Mouse (Mus musculus) small intestine, adult 2 months (tissue): ENCODE measurements around the gene Hyal4. TPM values are rescaled to one million over a fixed set of nuclear protein-coding genes. Genes with fewer than 3 reads are reported as not detected.

ENCODE experiments used
- H3K27ac ChIP-seq: fragments of 200-500 bp; 2 replicates; pipeline ENCODE4 v1.5.1; 2012; ENCODE audit warnings: low read depth, low read length, control low read depth, inconsistent platforms; ENCODE audit not compliant: insufficient read depth
- H3K27me3 ChIP-seq: fragments of 200-500 bp; 2 replicates; pipeline ENCODE4 v1.6.1; 2012; ENCODE audit warnings: mild to moderate bottlenecking, moderate library complexity, low read length, inconsistent platforms; ENCODE audit not compliant: control insufficient read depth, insufficient read depth
- H3K36me3 ChIP-seq: fragments of 200-500 bp; 2 replicates; pipeline ENCODE4 v1.6.1; 2012; ENCODE audit warnings: mild to moderate bottlenecking, low read length, control low read depth, inconsistent platforms; ENCODE audit not compliant: control insufficient read depth, insufficient read depth
- H3K4me1 ChIP-seq: fragments of 200-500 bp; 2 replicates; pipeline ENCODE4 v1.6.1; 2012; ENCODE audit warnings: low read length, inconsistent platforms, mixed read lengths; ENCODE audit not compliant: control insufficient read depth, insufficient read depth, insufficient read length
- H3K4me3 ChIP-seq: fragments of 200-500 bp; 2 replicates; pipeline ENCODE4 v1.5.1; 2012; ENCODE audit warnings: low read depth, mild to moderate bottlenecking, control low read depth, inconsistent platforms, low read length, moderate library complexity
- CTCF ChIP-seq: fragments of 200-500 bp; IDR thresholded peaks from 2 replicates; pipeline ENCODE4 v1.5.1; 2012; ENCODE audit warnings: low read depth, mild to moderate bottlenecking, control low read depth, inconsistent platforms, low read length, moderate library complexity, mixed read lengths; ENCODE audit not compliant: insufficient replicate concordance, insufficient read length; ENCODE audit errors: extremely low read depth
- POLR2A ChIP-seq: fragments of 200-500 bp; IDR thresholded peaks from 2 replicates; pipeline ENCODE4 v1.6.1; 2012; ENCODE audit warnings: low read depth, mild to moderate bottlenecking, control low read depth, inconsistent platforms, low read length, moderate library complexity
- WGBS: fragments of 180-500 bp; shearing (Covaris S2); methylation state at CpG from one replicate; pipeline ENCODE4 v1.1.7; 2018; 5-methylcytosine and 5-hydroxymethylcytosine counted together
- polyA plus RNA-seq: library from polyadenylated mRNA; depleted of rRNA; stranded (reverse); fragments of >200 nt; gene quantifications from 2 replicates; pipeline ENCODE4 v1.2.3, GENCODE M21; 2012; rRNA removed

The Hyal4 gene
- polyA plus RNA-seq, result not detected in 2 replicates

DNA sequence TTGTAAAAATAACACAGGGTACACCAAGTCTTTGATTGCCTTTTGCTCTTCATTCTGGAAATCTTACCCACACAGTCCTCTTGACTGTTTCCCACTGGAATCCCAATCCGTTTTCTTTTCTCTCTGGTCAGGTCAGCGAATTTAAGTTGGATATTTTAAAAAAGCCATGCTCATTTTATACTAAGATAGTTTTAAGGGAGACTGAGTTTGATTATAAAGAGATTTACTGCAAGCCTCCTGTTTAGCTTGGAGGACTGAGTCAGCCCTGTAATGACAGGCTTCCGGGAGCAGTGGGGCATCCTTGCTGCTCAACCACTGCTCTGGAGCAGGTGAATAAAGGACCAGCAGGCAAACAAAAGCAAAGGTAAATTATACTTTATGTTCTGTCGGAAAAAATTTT lies at the start of gene Hyal4:
TSS of gene Hyal4 (plus strand) at position 301 of the 400 bp plus-strand sequence.
- Histone ChIP-seq H3K27me3 (no peaks in the 10 kb centered on the region), H3K27ac (no peak within 1 kb of the TSS), H3K4me3 (no peak within 1 kb of the TSS), H3K4me1 (no peaks in the 10 kb centered on the region), H3K36me3 (no peaks in the 10 kb centered on the region)
- 73% methylated on average over 4 of the region's 4 CpGs for WGBS
- no peak for TF ChIP-seq POLR2A
- no peak for TF ChIP-seq CTCF

DNA sequence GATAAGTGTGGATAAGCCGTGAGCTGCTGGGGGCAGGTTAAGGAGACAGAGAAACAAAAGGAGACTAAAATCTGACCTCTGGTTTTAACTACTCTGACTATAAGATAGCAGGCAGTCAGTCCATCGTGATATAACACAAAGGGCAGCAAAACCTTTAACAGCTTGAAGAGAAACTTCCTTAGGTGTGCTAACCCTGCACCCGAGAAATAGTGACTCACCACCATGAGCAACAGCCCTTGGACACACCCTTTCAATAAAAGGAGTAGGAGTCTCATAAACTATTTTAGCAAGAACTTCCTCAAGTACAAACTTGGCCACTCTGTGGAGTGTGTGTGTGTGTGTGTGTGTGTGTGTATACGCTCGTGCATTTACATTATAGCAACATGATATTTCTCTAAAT lies 41.0 kb upstream of the Hyal4 start:
- H3K27me3 ChIP-seq, result no peaks in the 10 kb centered on the region
- no peak overlapping the region for H3K4me3 ChIP-seq
- WGBS, result 30% methylated on average over 5 of the region's 5 CpGs
- H3K27ac ChIP-seq, result peak overlapping the region; percentile 81
- TF ChIP-seq POLR2A (no peak), CTCF (no peak)
- H3K36me3 ChIP-seq, result no peaks in the 10 kb centered on the region
- peaks cover 18% of the 10 kb centered on the region; the same call in 1 of the 2 replicates for H3K4me1 ChIP-seq

DNA sequence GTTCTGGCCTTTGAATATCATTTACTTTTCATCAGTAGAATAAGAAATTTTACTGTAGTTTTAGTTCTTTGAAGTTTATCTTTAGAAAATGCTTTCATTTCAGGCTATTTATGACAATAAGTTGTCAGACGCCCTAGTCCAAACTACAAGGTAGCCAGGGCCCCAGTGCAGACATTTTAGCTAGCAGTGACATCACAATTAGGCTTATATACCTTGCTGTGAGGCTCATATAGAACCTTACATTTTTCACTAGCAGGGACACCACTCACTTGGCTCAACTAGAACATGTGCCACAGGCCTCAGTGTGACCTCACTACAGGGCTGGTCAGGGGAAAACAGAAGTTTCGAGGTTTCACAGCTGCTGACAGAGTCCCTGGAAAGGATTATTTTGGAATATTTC lies 40.6 kb upstream of the Hyal4 start:
- Histone ChIP-seq H3K4me1 (peaks cover 18% of the 10 kb centered on the region; the same call in 1 of the 2 replicates), H3K27me3 (no peaks in the 10 kb centered on the region), H3K4me3 (no peak overlapping the region), H3K27ac (peak overlapping the region; percentile 91), H3K36me3 (no peaks in the 10 kb centered on the region)
- TF ChIP-seq CTCF, result no peak
- TF ChIP-seq POLR2A, result no peak
- 25% methylated on average over 2 of the region's 2 CpGs for WGBS

DNA sequence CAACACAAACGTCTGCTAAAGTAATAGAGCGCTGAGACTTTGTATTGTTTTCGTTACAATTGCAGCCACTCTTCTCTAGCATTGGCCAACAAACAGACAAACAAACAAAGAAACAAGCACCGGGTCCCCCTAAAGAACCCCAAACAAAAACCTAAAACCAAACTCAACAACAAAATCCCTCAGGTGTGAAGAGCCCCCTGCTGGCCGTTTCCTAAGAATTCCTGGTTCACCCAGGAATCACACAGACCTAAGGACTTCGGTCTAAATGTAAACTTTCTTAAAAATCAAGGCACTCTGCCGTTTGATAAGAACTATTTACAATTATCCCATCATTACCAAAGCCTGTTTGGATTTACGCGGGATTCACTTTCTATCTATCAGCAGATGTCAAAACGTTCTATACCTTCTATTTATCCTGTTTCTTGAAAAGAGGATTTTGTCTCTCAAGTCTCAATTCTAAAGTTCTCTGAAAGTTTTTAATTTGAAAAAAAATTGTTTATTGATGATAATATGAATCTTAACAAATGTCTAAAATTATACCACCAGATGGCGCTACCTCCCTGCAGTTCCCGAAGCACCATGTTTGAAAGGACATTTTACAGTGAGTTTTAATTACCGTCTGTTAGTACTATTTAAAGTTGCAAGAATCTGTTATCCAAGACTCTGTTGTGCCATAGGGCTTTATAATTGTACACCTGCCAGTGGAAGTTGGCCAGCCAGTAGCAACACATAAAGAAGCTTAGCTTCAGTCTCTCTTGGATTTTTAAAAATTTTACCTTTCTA lies 26.6 kb upstream of the Hyal4 start:
- Histone ChIP-seq H3K27me3 (no peaks in the 10 kb centered on the region), H3K36me3 (no peaks in the 10 kb centered on the region), H3K4me3 (no peak overlapping the region), H3K4me1 (no peaks in the 10 kb centered on the region), H3K27ac (no peak overlapping the region)
- TF ChIP-seq CTCF (no peak), POLR2A (no peak)
- WGBS, result 12% methylated on average over 13 of the region's 13 CpGs

DNA sequence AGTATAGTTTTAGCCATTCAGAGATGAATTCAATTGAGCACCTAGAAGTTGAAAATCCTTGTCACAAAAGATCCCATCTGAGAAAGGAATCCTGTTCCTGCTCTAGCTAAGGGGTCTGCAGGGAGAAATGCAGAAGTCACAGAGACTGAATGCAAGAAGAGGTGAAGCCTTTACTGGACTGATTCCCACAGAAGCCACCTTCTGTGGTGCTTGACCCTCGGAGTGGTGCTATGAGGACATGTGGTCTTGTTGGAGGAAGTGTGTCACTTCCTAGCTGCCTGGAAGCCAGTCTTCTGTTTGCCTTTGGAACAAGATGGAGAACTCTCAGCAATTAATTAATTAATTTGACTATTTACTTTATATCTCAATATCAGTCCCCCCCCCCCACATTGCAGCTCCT lies 20.0 kb upstream of the Hyal4 start:
- no peaks in the 10 kb centered on the region for H3K36me3 ChIP-seq
- WGBS, result 65% methylated on average over 1 of the region's 1 CpGs
- H3K4me1 ChIP-seq, result no peaks in the 10 kb centered on the region
- TF ChIP-seq POLR2A (no peak), CTCF (no peak)
- no peaks in the 10 kb centered on the region for H3K27me3 ChIP-seq
- no peak overlapping the region for H3K27ac ChIP-seq
- H3K4me3 ChIP-seq, result no peak overlapping the region

DNA sequence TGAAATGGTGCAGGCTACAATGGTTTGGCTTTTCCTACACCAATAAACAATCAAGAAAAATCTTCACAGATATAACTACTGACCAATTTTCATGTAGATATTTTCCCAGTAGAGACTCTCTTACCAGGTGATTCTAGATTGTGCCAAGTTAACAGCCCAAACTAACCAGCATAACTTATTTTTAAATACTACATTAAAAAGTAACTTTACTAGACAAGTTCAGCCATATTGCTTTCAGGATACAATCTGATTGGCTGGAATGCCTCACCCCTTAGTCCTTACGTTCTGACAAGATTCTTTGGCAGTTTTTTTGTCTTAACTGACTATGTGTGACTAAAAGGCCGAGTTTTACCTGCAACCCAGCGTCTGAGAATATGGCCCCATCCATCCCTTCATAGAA lies 15.2 kb upstream of the Hyal4 start, which contains the start of gene Hyal6:
TSS of gene Hyal6 (plus strand) at position 301 of the 400 bp plus-strand sequence.
- Histone ChIP-seq H3K36me3 (no peaks in the 10 kb centered on the region), H3K27ac (no peak within 1 kb of the TSS), H3K27me3 (no peaks in the 10 kb centered on the region; the same call in 1 of the 2 replicates), H3K4me3 (no peak within 1 kb of the TSS), H3K4me1 (no peaks in the 10 kb centered on the region)
- WGBS, result 74% methylated on average over 3 of the region's 3 CpGs
- TF ChIP-seq CTCF (no peak), POLR2A (no peak)

DNA sequence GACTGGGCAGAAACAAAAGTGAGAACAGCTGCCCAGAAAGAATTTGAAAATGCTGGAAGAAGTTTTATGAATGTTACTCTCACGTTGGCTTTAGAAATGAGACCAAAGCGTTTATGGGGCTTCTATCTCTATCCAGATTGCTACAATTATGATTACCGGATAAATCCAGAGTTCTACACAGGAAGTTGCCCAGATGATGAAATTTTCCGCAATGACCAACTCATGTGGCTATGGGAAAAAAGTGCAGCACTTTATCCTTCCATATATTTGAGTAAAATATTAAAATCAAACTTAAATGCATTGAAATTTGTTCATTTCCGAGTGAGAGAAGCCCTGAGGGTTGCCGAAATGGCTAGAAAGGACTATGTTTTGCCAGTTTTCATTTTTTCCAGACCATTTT lies 13.6 kb upstream of the Hyal4 start:
- 77% methylated on average over 6 of the region's 6 CpGs for WGBS
- H3K27me3 ChIP-seq, result no peaks in the 10 kb centered on the region; the same call in 1 of the 2 replicates
- TF ChIP-seq POLR2A, result no peak
- TF ChIP-seq CTCF, result no peak
- H3K4me1 ChIP-seq, result no peaks in the 10 kb centered on the region
- no peak overlapping the region for H3K27ac ChIP-seq
- H3K4me3 ChIP-seq, result no peak overlapping the region
- H3K36me3 ChIP-seq, result no peaks in the 10 kb centered on the region
